Mouse (Mus musculus) right cerebral cortex, postnatal 10 days (tissue): ENCODE measurements at regions not wholly inside any gene's neighbourhood (a gene's known extent, or its start where the extent isn't known, plus 50 kb on each side); places are given as distances from the start of the nearest gene placed in this dataset.
A peak's percentile ranks its signal among the peaks of the same experiment; 100 is the strongest.

ENCODE experiments used
- DNase-seq, 2 experiments: peaks; one replicate each; pipeline ENCODE4 v3.0.0; 2021; ENCODE audit warnings: low spot score in 2 of 2

GRCm38 (mm10) chr8:92212786-92213535, 144.5 kb upstream of the Irx5 start:
- no peak for DNase-seq

GRCm38 (mm10) chr8:92209081-92209480, 148.3 kb upstream of the Irx5 start:
- DNase-seq: no peak

- no peak for DNase-seq
Observed at GRCm38 (mm10) chr8:92195635-92196034, 161.8 kb upstream of the Irx5 start.

- DNase-seq: no peak
Observed at GRCm38 (mm10) chr8:92194065-92194464, 163.4 kb upstream of the Irx5 start.

- no peak for DNase-seq
Observed at GRCm38 (mm10) chr8:92190261-92191025, 167.0 kb upstream of the Irx5 start.

- no peak for DNase-seq
Observed at GRCm38 (mm10) chr8:92183331-92183730, 174.1 kb upstream of the Irx5 start.

GRCm38 (mm10) chr8:92180651-92181050, 176.8 kb upstream of the Irx5 start:
- DNase-seq: no peak

GRCm38 (mm10) chr8:92179327-92179726, 178.1 kb upstream of the Irx5 start:
- DNase-seq: no peak

GRCm38 (mm10) chr8:92176101-92176500, 181.3 kb upstream of the Irx5 start:
- no peak for DNase-seq

GRCm38 (mm10) chr8:92174106-92174505, 183.3 kb upstream of the Irx5 start:
- DNase-seq: no peak

GRCm38 (mm10) chr8:92171578-92171977, 185.8 kb upstream of the Irx5 start:
- no peak for DNase-seq

GRCm38 (mm10) chr8:92167340-92167783, 190.1 kb upstream of the Irx5 start:
- DNase-seq: no peak

- DNase-seq: no peak
Observed at GRCm38 (mm10) chr8:92165306-92165705, 192.1 kb upstream of the Irx5 start.

- peak in 1 of 2 experiments; percentile 49 for DNase-seq
Observed at GRCm38 (mm10) chr8:92164496-92164895, 192.9 kb upstream of the Irx5 start.

- peak in 1 of 2 experiments; percentile 30 for DNase-seq
Observed at GRCm38 (mm10) chr8:92161002-92161401, 196.4 kb upstream of the Irx5 start.

- DNase-seq: no peak
Observed at GRCm38 (mm10) chr8:92158219-92158618, 199.2 kb upstream of the Irx5 start.

- no peak for DNase-seq
Observed at GRCm38 (mm10) chr8:92152478-92152877, 204.9 kb upstream of the Irx5 start.

- DNase-seq: no peak
Observed at GRCm38 (mm10) chr8:92147672-92148071, 209.8 kb upstream of the Irx5 start.

- DNase-seq: peak in 1 of 2 experiments; percentile 37
Observed at GRCm38 (mm10) chr8:92137091-92137882, 220.1 kb upstream of the Irx5 start.

- peak in 1 of 2 experiments; percentile 33 for DNase-seq
Observed at GRCm38 (mm10) chr8:92136413-92136812, 221.0 kb upstream of the Irx5 start.

- DNase-seq: no peak
Observed at GRCm38 (mm10) chr8:92134434-92134833, 223.0 kb upstream of the Irx5 start.
